Mouse (Mus musculus) heart, adult 2 months (tissue): Measurements from ENCODE around the gene Dlg5.

Experiments
- CTCF ChIP-seq: fragments of 200-600 bp; IDR thresholded peaks from 2 replicates; pipeline ENCODE4 v1.8.1; 2022; ENCODE audit warnings: antibody characterized with exemption, mild to moderate bottlenecking, moderate library complexity
- EP300 ChIP-seq: fragments of 200-500 bp; IDR thresholded peaks from 2 replicates; pipeline ENCODE4 v1.6.1; 2011; ENCODE audit warnings: low read depth, low read length, control low read depth; ENCODE audit not compliant: insufficient read depth
- POLR2A ChIP-seq: fragments of 200-500 bp; IDR thresholded peaks from 2 replicates; pipeline ENCODE4 v1.6.1; 2011; ENCODE audit warnings: mild to moderate bottlenecking, low read depth, low read length, control low read depth; ENCODE audit not compliant: insufficient read depth

GRCm38 (mm10) chr14:24217362-24217722 lies 28.4 kb downstream of the Dlg5 start:
- TF ChIP-seq EP300 (no peak), POLR2A (no peak), CTCF (no peak)
